Mouse (Mus musculus): ENCODE measurements around the gene Wwc2. TPM values are rescaled to one million over a fixed set of nuclear protein-coding genes. Genes with fewer than 3 reads are reported as not detected.

Wwc2 gene
- polyA plus RNA-seq, 1 experiment, result 3.0 TPM

DNA sequence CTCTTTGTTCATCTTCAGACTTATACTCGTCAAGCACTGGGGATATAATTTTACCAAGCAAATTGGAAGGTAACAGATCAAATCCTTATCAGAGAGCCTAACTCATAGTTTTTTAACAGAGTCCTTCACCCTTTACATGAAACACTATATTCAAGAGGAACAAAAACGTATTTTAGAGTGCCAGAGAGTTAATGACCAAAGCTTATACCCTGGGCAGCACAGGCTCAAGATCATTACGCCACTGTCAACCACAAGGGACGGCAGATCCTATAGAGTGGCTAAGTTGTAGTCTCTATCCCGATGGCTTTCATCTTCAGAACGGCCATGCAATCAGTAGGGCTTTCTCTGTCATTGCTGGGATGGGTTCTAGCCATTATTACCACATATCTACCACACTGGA is 168.9 kb downstream of the Wwc2 start, which contains the start of gene Cldn24:
Cldn24 (plus strand) TSS at position 301 of the 400 bp plus-strand sequence.
- no peak for TF ChIP-seq FLI1 (IDR thresholded peaks at IDR 0.05; ENCODE audit: low read length)
- TF ChIP-seq GATA1 (IDR thresholded peaks at IDR 0.05; ENCODE audit: borderline replicate concordance, low read length), result no peak
- Histone ChIP-seq H3K36me3 (replicated peaks; ENCODE audit: low read length) (no peaks in the 10 kb centered on the region), H3K27me3 (replicated peaks) (no peaks in the 10 kb centered on the region), H3K4me3 (replicated peaks) (no peak within 1 kb of the TSS), H3K9me3 (peaks cover 5% of the 10 kb centered on the region; the same call in 1 of the 2 replicates), H3K4me1 (no peaks in the 10 kb centered on the region)

DNA sequence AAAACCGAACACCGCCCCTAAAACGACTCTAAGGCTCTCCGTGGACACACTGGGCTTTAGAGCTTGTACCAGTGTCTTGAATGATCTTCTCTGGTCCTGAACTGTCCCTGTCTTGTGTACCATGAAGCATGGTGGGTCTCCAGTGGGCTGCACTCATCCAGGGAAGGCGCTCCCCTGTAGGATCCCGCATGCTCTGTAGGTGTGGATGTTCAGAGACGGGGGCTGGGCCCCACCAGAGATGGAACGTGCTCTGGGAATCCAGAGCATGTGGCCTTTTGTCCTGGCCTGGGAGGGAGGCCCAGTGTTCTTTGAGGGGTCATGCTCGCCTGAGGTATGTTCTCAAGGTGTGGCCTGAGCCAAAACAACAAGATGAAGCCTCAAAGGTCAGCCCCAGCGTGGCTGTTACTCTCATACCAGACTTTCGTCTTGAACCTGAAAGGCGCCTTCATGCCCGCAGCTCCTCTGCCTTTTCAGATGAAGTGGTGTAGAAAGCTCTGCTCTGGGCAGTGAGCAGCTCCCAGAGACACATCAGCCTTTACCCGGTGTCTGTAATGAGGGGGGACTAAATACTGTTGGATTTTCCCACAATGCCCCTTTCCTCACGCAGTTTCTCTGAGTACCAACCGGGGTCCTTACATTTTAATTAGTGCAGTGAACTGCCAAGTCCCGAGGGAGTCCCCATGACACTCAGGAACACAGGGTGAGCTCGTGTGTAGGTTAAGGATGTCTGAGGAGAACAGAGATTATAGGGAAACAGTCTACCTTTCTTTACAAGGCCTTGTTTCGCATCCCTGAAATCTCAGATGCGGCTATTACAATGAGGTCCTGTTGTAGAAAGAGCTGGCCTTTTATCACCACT is 169.6 kb downstream of the Wwc2 start:
- Histone ChIP-seq H3K27me3 (replicated peaks) (no peaks in the 10 kb centered on the region), H3K9me3 (peaks cover 5% of the 10 kb centered on the region; the same call in 1 of the 2 replicates), H3K36me3 (replicated peaks; ENCODE audit: low read length) (no peaks in the 10 kb centered on the region), H3K4me3 (replicated peaks) (no peak overlapping the region), H3K4me1 (no peaks in the 10 kb centered on the region)
- TF ChIP-seq FLI1 (IDR thresholded peaks at IDR 0.05; ENCODE audit: low read length) (no peak), GATA1 (IDR thresholded peaks at IDR 0.05; ENCODE audit: borderline replicate concordance, low read length) (no peak)

- H3K4me1 ChIP-seq, result no peaks in the 10 kb centered on the region
- peaks cover 5% of the 10 kb centered on the region; the same call in 1 of the 2 replicates for H3K9me3 ChIP-seq
- no peak overlapping the region for H3K4me3 ChIP-seq (replicated peaks)
- H3K27me3 ChIP-seq (replicated peaks), result no peaks in the 10 kb centered on the region
- no peaks in the 10 kb centered on the region for H3K36me3 ChIP-seq (replicated peaks; ENCODE audit: low read length)
- TF ChIP-seq GATA1 (IDR thresholded peaks at IDR 0.05; ENCODE audit: borderline replicate concordance, low read length), result no peak
- TF ChIP-seq FLI1 (IDR thresholded peaks at IDR 0.05; ENCODE audit: low read length), result no peak
Measured at GRCm38 (mm10) chr8:47819034-47819433, 171.7 kb downstream of the Wwc2 start.

DNA sequence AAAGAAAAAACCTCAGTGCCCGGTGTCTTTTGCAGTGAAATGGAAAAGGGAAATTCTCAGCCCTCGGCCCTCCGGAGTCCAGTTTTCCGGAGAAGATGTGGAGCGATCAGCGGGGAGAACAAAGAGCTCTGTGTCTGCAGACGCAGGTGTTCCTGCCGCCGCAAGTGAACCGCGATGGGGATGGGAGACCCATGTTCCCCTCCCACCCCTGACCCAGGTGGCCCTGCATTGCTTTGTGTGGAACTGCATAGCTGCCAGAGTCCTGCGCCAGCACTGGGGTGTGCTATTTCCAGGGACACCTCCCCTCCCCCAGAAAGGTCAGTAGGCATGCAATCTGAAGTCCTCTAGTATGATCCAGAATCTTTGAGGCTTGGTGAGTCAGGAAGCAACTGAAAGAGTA is 179.5 kb downstream of the Wwc2 start:
- no peak for TF ChIP-seq FLI1 (IDR thresholded peaks at IDR 0.05; ENCODE audit: low read length)
- TF ChIP-seq GATA1 (IDR thresholded peaks at IDR 0.05; ENCODE audit: borderline replicate concordance, low read length), result no peak
- Histone ChIP-seq H3K9me3 (peaks cover 17% of the 10 kb centered on the region), H3K27me3 (replicated peaks) (no peaks in the 10 kb centered on the region), H3K4me1 (no peaks in the 10 kb centered on the region), H3K4me3 (replicated peaks) (no peak overlapping the region), H3K36me3 (replicated peaks; ENCODE audit: low read length) (no peaks in the 10 kb centered on the region)

DNA sequence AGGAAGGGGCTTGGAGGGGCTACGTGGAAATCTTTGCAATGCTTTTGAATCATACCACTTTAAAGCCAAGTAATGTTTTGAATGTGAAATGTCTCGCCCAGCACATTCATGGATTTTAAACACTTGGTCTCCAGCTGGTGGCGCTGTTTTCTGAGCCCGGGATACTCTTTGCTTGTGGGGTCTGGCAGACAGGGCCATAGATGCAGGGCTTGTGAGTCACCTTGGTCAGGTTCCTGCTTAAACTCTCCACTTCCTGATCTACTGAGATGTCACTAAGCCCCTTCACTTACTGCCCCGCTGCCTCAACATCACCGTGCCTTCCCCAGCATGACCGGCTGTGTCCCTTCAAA is 180.1 kb downstream of the Wwc2 start:
- H3K4me1 ChIP-seq, result no peaks in the 10 kb centered on the region
- no peak for TF ChIP-seq FLI1 (IDR thresholded peaks at IDR 0.05; ENCODE audit: low read length)
- TF ChIP-seq GATA1 (IDR thresholded peaks at IDR 0.05; ENCODE audit: borderline replicate concordance, low read length), result no peak
- no peaks in the 10 kb centered on the region for H3K27me3 ChIP-seq (replicated peaks)
- peaks cover 17% of the 10 kb centered on the region for H3K9me3 ChIP-seq
- H3K36me3 ChIP-seq (replicated peaks; ENCODE audit: low read length), result no peaks in the 10 kb centered on the region
- H3K4me3 ChIP-seq (replicated peaks), result no peak overlapping the region

GRCm38 (mm10) chr8:47809970-47810665 is 180.6 kb downstream of the Wwc2 start:
- Histone ChIP-seq H3K4me1 (no peaks in the 10 kb centered on the region), H3K27me3 (replicated peaks) (no peaks in the 10 kb centered on the region), H3K4me3 (replicated peaks) (no peak overlapping the region), H3K9me3 (peaks cover 17% of the 10 kb centered on the region), H3K36me3 (replicated peaks; ENCODE audit: low read length) (no peaks in the 10 kb centered on the region)
- TF ChIP-seq GATA1 (IDR thresholded peaks at IDR 0.05; ENCODE audit: borderline replicate concordance, low read length), result no peak
- TF ChIP-seq FLI1 (IDR thresholded peaks at IDR 0.05; ENCODE audit: low read length), result no peak

DNA sequence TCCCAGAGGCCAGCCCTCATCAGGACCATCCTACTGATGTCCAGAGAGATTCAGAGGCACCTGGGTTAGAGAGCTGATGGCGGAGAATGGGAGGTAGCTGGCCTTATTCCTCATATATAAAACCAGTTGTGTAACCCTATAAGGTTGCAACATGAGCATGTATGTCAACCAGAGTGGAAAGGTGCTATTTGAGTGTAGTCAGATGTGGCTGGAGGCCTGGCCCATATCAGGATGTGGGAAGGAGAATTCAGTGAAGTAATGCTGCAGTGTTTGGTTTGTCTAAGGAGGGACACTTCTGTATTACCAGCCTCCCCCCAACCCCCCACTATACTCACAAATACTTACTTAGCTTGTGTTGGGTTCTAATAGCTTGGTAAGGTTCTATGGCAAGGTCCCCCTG is 186.5 kb downstream of the Wwc2 start:
- no peaks in the 10 kb centered on the region for H3K27me3 ChIP-seq (replicated peaks)
- H3K9me3 ChIP-seq, result peaks cover 16% of the 10 kb centered on the region
- no peaks in the 10 kb centered on the region for H3K36me3 ChIP-seq (replicated peaks; ENCODE audit: low read length)
- H3K4me3 ChIP-seq (replicated peaks), result no peak overlapping the region
- no peaks in the 10 kb centered on the region for H3K4me1 ChIP-seq
- TF ChIP-seq FLI1 (IDR thresholded peaks at IDR 0.05; ENCODE audit: low read length) (no peak), GATA1 (IDR thresholded peaks at IDR 0.05; ENCODE audit: borderline replicate concordance, low read length) (no peak)

DNA sequence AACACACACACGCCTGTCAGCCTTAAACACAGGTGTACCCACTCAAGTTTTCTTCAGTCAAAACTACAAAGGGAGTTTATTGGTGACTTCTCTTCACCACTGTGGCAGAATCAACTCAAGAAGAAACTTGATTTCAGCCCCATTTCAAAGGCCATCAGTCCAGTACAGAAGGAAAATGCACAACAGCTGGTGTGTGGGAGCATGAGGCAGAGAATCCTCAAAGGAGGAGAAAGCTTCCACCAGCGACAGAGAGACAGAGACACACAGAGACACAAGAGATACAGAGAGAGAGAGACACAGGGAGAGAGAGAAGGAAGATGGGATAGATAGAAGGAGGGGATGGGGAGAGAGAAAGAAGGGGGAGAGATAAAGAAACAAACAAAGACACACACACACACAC is 188.4 kb downstream of the Wwc2 start:
- H3K9me3 ChIP-seq, result peaks cover 23% of the 10 kb centered on the region
- no peaks in the 10 kb centered on the region for H3K36me3 ChIP-seq (replicated peaks; ENCODE audit: low read length)
- H3K4me3 ChIP-seq (replicated peaks), result no peak overlapping the region
- H3K4me1 ChIP-seq, result no peaks in the 10 kb centered on the region
- no peaks in the 10 kb centered on the region for H3K27me3 ChIP-seq (replicated peaks)
- TF ChIP-seq GATA1 (IDR thresholded peaks at IDR 0.05; ENCODE audit: borderline replicate concordance, low read length), result no peak
- no peak for TF ChIP-seq FLI1 (IDR thresholded peaks at IDR 0.05; ENCODE audit: low read length)

GRCm38 (mm10) chr8:47799438-47799837 is 191.3 kb downstream of the Wwc2 start:
- peaks cover 23% of the 10 kb centered on the region for H3K9me3 ChIP-seq
- no peaks in the 10 kb centered on the region for H3K36me3 ChIP-seq (replicated peaks; ENCODE audit: low read length)
- no peaks in the 10 kb centered on the region for H3K4me1 ChIP-seq
- no peaks in the 10 kb centered on the region for H3K27me3 ChIP-seq (replicated peaks)
- TF ChIP-seq FLI1 (IDR thresholded peaks at IDR 0.05; ENCODE audit: low read length) (no peak), GATA1 (IDR thresholded peaks at IDR 0.05; ENCODE audit: borderline replicate concordance, low read length) (no peak)
- H3K4me3 ChIP-seq (replicated peaks), result no peak overlapping the region

GRCm38 (mm10) chr8:47791986-47792385 is 198.7 kb downstream of the Wwc2 start:
- no peak overlapping the region for H3K4me3 ChIP-seq (replicated peaks)
- no peaks in the 10 kb centered on the region for H3K4me1 ChIP-seq
- H3K36me3 ChIP-seq (replicated peaks; ENCODE audit: low read length), result no peaks in the 10 kb centered on the region
- no peak for TF ChIP-seq FLI1 (IDR thresholded peaks at IDR 0.05; ENCODE audit: low read length)
- TF ChIP-seq GATA1 (IDR thresholded peaks at IDR 0.05; ENCODE audit: borderline replicate concordance, low read length), result no peak
- no peaks in the 10 kb centered on the region for H3K27me3 ChIP-seq (replicated peaks)
- H3K9me3 ChIP-seq, result peaks cover 19% of the 10 kb centered on the region
